Mouse (Mus musculus) cerebellum, adult 9-11 months (tissue): Measurements from ENCODE around the gene Gm20716.
"Not testable (repeated sequence)": the region's sequence is repeated elsewhere in the genome, so short reads cannot be mapped to it uniquely, and the experiment has no call there.

Experiments
- DNase-seq: peaks from one replicate; pipeline ENCODE4 v3.0.0; 2022

The Gm20716 gene

DNA sequence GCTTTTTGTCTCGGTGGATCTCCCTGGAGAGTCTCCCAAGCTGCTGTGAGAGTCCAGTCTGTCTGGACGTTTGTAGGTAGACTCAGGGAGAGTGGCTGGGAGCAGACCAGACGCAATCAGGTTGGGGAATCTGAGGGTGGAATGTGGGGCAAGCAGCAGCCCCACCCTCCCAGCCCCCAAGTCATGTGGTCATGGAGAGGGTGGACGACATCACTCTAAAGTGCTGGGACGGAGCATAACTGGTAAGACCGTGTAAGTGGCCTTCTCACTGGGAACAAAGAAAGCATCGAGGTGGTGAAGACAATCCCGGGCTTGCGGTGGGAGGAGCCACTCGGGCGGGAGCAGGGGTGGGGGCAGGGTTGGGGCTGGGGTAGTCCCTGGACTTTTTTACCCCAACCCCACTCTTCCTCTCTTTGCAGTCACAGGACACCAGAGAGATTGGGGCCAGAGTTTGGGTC lies 68.6 kb downstream of the Gm20716 start:
- DNase-seq, result no peak

GRCm38 (mm10) chr2:168160370-168160930 lies 69.7 kb downstream of the Gm20716 start:
- no peak for DNase-seq

GRCm38 (mm10) chr2:168158911-168159711 lies 71.1 kb downstream of the Gm20716 start:
- no peak for DNase-seq

- DNase-seq, result not testable (repeated sequence)
These were observed 72.2 kb downstream of the Gm20716 start for GRCm38 (mm10) chr2:168157974-168158373.

GRCm38 (mm10) chr2:168156361-168156760 lies 73.8 kb downstream of the Gm20716 start:
- DNase-seq, result no peak

- DNase-seq, result no peak
These were observed 74.5 kb downstream of the Gm20716 start for GRCm38 (mm10) chr2:168155666-168156065.

DNA sequence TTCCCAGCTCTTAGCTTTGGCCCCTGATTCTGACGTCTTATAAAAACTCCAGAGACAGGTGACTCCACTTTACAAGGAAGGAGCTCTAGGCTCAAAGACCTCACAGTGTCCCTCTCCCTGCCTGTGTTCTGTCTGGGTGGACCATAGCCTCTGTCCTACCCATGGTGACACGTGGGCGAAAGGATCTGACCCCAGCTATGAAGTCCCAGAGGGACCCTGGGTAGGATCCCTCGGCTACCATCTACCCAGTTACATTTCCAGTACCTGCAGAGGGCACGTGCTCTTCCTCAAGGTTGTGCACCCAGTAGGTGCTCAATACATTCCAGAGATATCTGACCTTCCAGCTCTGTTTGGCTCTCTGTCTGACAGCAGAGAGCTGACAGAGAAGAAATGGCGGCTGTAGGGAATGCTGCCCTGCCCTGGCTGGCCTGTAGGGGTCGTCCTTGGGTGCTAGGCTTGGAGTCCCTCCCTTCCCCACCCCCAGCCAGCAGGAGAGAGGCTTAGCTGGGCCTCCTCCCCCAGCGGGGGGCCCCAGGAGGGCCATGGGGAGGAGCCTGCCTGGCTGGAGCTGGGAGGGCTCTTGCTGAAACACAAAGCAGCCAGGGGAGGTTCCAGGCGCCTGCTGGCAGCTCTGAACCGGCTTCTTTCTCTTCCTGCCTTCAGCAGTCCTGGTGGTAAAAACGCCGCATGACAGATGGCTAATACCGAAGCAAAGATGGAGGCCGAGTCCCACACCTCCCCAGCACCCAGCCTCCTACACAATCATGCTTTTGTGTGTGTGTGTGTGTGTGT lies 75.9 kb downstream of the Gm20716 start:
- peak; percentile 21 for DNase-seq

DNA sequence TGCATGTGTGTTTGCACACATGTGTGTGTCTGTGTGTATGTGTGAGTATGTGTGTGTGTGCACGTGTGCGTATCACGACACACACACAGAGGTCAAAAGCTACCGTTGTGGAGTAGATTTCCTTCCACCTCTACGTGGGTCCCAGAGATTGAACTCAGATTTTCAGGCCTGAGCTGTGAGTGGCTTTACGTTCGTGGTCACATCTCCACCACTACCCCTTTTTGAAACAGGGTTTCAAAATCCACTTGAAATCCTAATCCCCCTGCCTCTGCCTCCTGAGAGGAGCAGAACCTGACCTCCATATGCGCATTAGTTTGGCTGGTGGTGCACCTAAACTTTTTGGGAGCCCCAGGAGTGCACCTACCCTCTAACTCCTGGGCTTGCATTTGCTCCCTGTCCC lies 80.9 kb downstream of the Gm20716 start:
- DNase-seq, result no peak

GRCm38 (mm10) chr2:168147722-168148432 lies 82.3 kb downstream of the Gm20716 start:
- no peak for DNase-seq

GRCm38 (mm10) chr2:168145437-168145836 lies 84.7 kb downstream of the Gm20716 start:
- DNase-seq, result no peak

- no peak for DNase-seq
These were observed 86.4 kb downstream of the Gm20716 start for GRCm38 (mm10) chr2:168143794-168144193.

DNA sequence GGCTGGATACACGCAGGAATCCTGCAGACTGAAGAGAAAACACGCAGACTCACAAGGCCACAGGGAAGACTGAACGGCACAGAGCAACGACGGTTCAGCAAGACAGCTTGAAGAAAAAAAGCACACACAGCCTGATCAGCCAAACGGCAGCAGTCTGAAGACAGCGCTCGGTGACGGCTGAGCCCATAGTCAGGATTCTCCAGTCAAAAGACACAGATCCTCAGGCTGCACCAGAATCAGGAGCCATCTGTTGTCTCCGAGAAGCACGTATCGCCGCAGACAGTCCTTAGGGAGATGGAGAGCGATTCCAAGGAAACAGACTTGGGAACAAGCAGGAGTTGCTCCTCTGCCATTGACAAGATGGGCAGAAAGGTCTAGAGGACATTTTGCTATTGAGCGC lies 93.0 kb downstream of the Gm20716 start:
- no peak for DNase-seq
